10 mouse cellular contexts compared by ENCODE assay signal in the genomic region with DNA sequence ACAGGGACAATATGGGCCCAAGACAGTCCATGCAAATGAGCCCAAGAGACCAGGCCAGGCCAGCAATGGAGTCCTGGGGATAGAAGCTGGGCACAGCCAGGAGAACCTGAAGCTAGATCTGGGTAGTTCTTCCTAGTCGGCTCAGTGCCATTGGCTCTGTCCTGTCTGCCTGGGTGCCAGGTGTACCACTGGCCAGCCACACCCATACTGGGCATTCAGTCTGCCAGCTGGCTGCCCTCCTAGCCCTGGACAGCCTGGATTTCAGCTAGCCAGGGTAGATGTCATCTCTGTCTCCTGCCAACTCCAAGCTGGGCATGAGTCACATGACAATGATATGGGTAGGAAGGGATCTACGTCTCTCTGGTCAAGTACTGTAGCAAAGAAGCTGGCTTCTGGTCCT. TPM values are rescaled to one million over a fixed set of nuclear protein-coding genes. Genes with fewer than 3 reads are reported as not detected.
A peak's percentile ranks its signal among the peaks of the same experiment; 100 is the strongest.
DNase-seq lines count a peak whose midpoint lies in the region; ATAC-seq lines count a peak whose summit lies in the region.
"Had no signal": no experiment of that assay in that cellular context is flagged by ENCODE, and none has a peak within 500 bp of the region (broad histone marks: within the 10 kb centered on the region; RNA-seq: fewer than 3 reads in every experiment).

No protein-coding gene starts in this region.

- no peak overlapping the region for H3K4me2 ChIP-seq in limb, embryonic 15.5 days

- no peak for DNase-seq in limb, embryonic 10.5 days (ENCODE audit: low spot score)
- DNase-seq in brain, adult 2 months (ENCODE audit: low read depth, low spot score) = peak; percentile 96
- peak; percentile 94 to 96 for DNase-seq in cerebellum, postnatal 25 days
- peak; percentile 73 for DNase-seq in heart, postnatal 4 days
- no peak for DNase-seq in right cerebral cortex, postnatal 10 days (ENCODE audit: low spot score in 2 of 2)
- DNase-seq in spleen, adult 12 weeks (ENCODE audit: low spot score) = no peak
- DNase-seq in spleen, adult 18-20 months = no peak

- H3K4me1 ChIP-seq in limb, embryonic 15.5 days = peaks cover 23% of the 10 kb centered on the region
- peaks cover 8% of the 10 kb centered on the region for H3K4me1 ChIP-seq in limb, embryonic 10.5 days

- H3K4me3 ChIP-seq in limb, embryonic 15.5 days = no peak overlapping the region
- H3K4me3 ChIP-seq in limb, embryonic 10.5 days = no peak overlapping the region

- 82% methylated on average over 2 of the region's 2 CpGs for WGBS in limb, embryonic 15.5 days
- WGBS in limb, embryonic 10.5 days = 82% methylated on average over 2 of the region's 2 CpGs

- H3K9me3 ChIP-seq in limb, embryonic 15.5 days = no peaks in the 10 kb centered on the region
- no peaks in the 10 kb centered on the region for H3K9me3 ChIP-seq in limb, embryonic 10.5 days (replicated peaks)

- peak overlapping the region; percentile 52; the same call in 1 of the 2 replicates for H3K27ac ChIP-seq in limb, embryonic 15.5 days
- no peak overlapping the region for H3K27ac ChIP-seq in limb, embryonic 10.5 days
- H3K27ac ChIP-seq: kidney, postnatal 0 days had no signal

- ATAC-seq in limb, embryonic 15.5 days (ENCODE audit: insufficient number of reproducible peaks, low FRiP score, low TSS enrichment, low read depth) = no peak
- ATAC-seq: Patski had no signal

- H3K9ac ChIP-seq in limb, embryonic 15.5 days = no peak overlapping the region

- H3K36me3 ChIP-seq in limb, embryonic 15.5 days = 0 out of 2 replicates have a peak, but pooled peaks cover 4% of the 10 kb centered on the region
- peaks cover 5% of the 10 kb centered on the region; the same call in 1 of the 2 replicates for H3K36me3 ChIP-seq in limb, embryonic 10.5 days

- no peaks in the 10 kb centered on the region for H3K27me3 ChIP-seq in limb, embryonic 15.5 days
- no peaks in the 10 kb centered on the region for H3K27me3 ChIP-seq in limb, embryonic 10.5 days (ENCODE audit: low read depth, poor library complexity, severe bottlenecking)
- H3K27me3 ChIP-seq: Patski had no signal

RNA-seq across cellular contexts. Expression of a gene that starts 29.7 kb away (rescaled TPM):
- polyA plus RNA-seq in limb, embryonic 15.5 days (2015; fragmentation: Nextera tagmentation; extraction: Ambion mirVana) = 5.8 and 6.6 TPM in 2 replicates
- polyA plus RNA-seq in limb, embryonic 10.5 days (2016; fragmentation: Nextera tagmentation; extraction: Ambion mirVana) = 3.0 and 4.1 TPM in 2 replicates
- total RNA-seq in heart, postnatal 4 days (2021) = 10 to 100 TPM; 14.6 to 14.9 TPM

RNA-seq across cellular contexts. Expression of a gene that starts 30.7 kb away (rescaled TPM):
- polyA plus RNA-seq in limb, embryonic 15.5 days (2015; fragmentation: Nextera tagmentation; extraction: Ambion mirVana) = 45.4 and 46.6 TPM in 2 replicates
- polyA plus RNA-seq in limb, embryonic 10.5 days (2016; fragmentation: Nextera tagmentation; extraction: Ambion mirVana) = 55.3 and 61.4 TPM in 2 replicates
- total RNA-seq in heart, postnatal 4 days (2021) = 10 to 100 TPM; 20.0 to 22.6 TPM

RNA-seq across cellular contexts. Expression of a gene that starts 36.5 kb away (rescaled TPM):
- 5.1 and 5.4 TPM in 2 replicates for polyA plus RNA-seq in limb, embryonic 15.5 days (2015; fragmentation: Nextera tagmentation; extraction: Ambion mirVana)
- 4.8 and 5.7 TPM in 2 replicates for polyA plus RNA-seq in limb, embryonic 10.5 days (2016; fragmentation: Nextera tagmentation; extraction: Ambion mirVana)
- total RNA-seq in heart, postnatal 4 days (2021) = 10 to 100 TPM; 14.8 to 15.7 TPM

RNA-seq across cellular contexts. Expression of a gene that starts 58.4 kb away (rescaled TPM):
- polyA plus RNA-seq in limb, embryonic 15.5 days (2015; fragmentation: Nextera tagmentation; extraction: Ambion mirVana) = 14.6 and 17.6 TPM in 2 replicates
- polyA plus RNA-seq in limb, embryonic 10.5 days (2016; fragmentation: Nextera tagmentation; extraction: Ambion mirVana) = 19.6 and 21.5 TPM in 2 replicates
- 10 to 100 TPM; 25.6 to 25.7 TPM for total RNA-seq in heart, postnatal 4 days (2021)

RNA-seq across cellular contexts. Expression of a gene that starts 58.6 kb away (rescaled TPM):
- polyA plus RNA-seq in limb, embryonic 15.5 days (2015; fragmentation: Nextera tagmentation; extraction: Ambion mirVana) = 29.1 and 29.4 TPM in 2 replicates
- 13.2 and 17.3 TPM in 2 replicates for polyA plus RNA-seq in limb, embryonic 10.5 days (2016; fragmentation: Nextera tagmentation; extraction: Ambion mirVana)
- 10 to 100 TPM; 29.4 to 30.4 TPM for total RNA-seq in heart, postnatal 4 days (2021)

Comparison
In these comparisons a context has a peak if more than half of its experiments do, and no peak if none do; other contexts are left out.
1. DNase-seq: peak in brain, adult 2 months (single experiment), cerebellum, postnatal 25 days (2 of 2) and heart, postnatal 4 days (single experiment); none in limb, embryonic 10.5 days (single experiment), right cerebral cortex, postnatal 10 days (0 of 2), spleen, adult 12 weeks (single experiment) and spleen, adult 18-20 months (0 of 2).